Mouse (Mus musculus): ENCODE results near the gene Gm3047.
"Not testable (repeated sequence)": the region's sequence is repeated elsewhere in the genome, so short reads cannot be mapped to it uniquely, and the experiment has no call there.

The Gm3047 gene

GRCm38 (mm10) chr14:4555105-4555504, at the start of gene Gm3047:
Gm3047 (plus strand) TSS chr14:4555405.
- DNase-seq = not testable (repeated sequence)

Measured in cerebellum, adult 11-12 months (tissue).